Mouse (Mus musculus): ENCODE data around the gene Phb. TPM values are rescaled to one million over a fixed set of nuclear protein-coding genes. Genes with fewer than 3 reads are reported as not detected.
A peak's percentile ranks its signal among the peaks of the same experiment; 100 is the strongest.

Phb gene
- polyA plus RNA-seq, 1 experiment, result 241 TPM

- 5% methylated on average over 4 of the region's 4 CpGs for WGBS
- Histone ChIP-seq H3K27ac (ENCODE audit: insufficient read depth, low read length) (no peak overlapping the region), H3K27me3 (ENCODE audit: control insufficient read depth, insufficient read depth, low read length) (no peaks in the 10 kb centered on the region), H3K4me1 (ENCODE audit: control insufficient read depth, insufficient read depth, low read length) (no peaks in the 10 kb centered on the region), H3K4me3 (replicated peaks; ENCODE audit: insufficient read depth, low read depth, low read length) (no peak overlapping the region)
- TF ChIP-seq POLR2A (IDR thresholded peaks at IDR 0.05; ENCODE audit: borderline replicate concordance, insufficient read depth, low read length) (no peak), CTCF (IDR thresholded peaks at IDR 0.05; ENCODE audit: borderline replicate concordance, insufficient read depth, low read depth, low read length) (peak; percentile 94)
- peak; percentile 69 to 80 for DNase-seq
Observed at GRCm38 (mm10) chr11:95686031-95686430, 19.3 kb downstream of the Phb start.

- TF ChIP-seq CTCF (IDR thresholded peaks at IDR 0.05; ENCODE audit: borderline replicate concordance, insufficient read depth, low read depth, low read length), result no peak
- no peak for TF ChIP-seq POLR2A (IDR thresholded peaks at IDR 0.05; ENCODE audit: borderline replicate concordance, insufficient read depth, low read length)
- no peak for DNase-seq
- 48% methylated on average over 11 of the region's 11 CpGs for WGBS
Observed at GRCm38 (mm10) chr11:95687084-95687656, 20.4 kb downstream of the Phb start.

GRCm38 (mm10) chr11:95688515-95688914 lies 21.8 kb downstream of the Phb start:
- TF ChIP-seq CTCF (IDR thresholded peaks at IDR 0.05; ENCODE audit: borderline replicate concordance, insufficient read depth, low read depth, low read length), result no peak
- no peak for TF ChIP-seq POLR2A (IDR thresholded peaks at IDR 0.05; ENCODE audit: borderline replicate concordance, insufficient read depth, low read length)
- Histone ChIP-seq H3K4me3 (replicated peaks; ENCODE audit: insufficient read depth, low read depth, low read length) (no peak overlapping the region), H3K27me3 (ENCODE audit: control insufficient read depth, insufficient read depth, low read length) (no peaks in the 10 kb centered on the region), H3K27ac (ENCODE audit: insufficient read depth, low read length) (no peak overlapping the region), H3K4me1 (ENCODE audit: control insufficient read depth, insufficient read depth, low read length) (no peaks in the 10 kb centered on the region)
- no peak for DNase-seq
- 80% methylated on average over 6 of the region's 6 CpGs for WGBS

More at GRCm38 (mm10) chr11:95687084-95687656, 20.4 kb downstream of the Phb start:
- Histone ChIP-seq H3K4me1 (ENCODE audit: control insufficient read depth, insufficient read depth, low read length) (no peaks in the 10 kb centered on the region), H3K27me3 (ENCODE audit: control insufficient read depth, insufficient read depth, low read length) (no peaks in the 10 kb centered on the region), H3K4me3 (replicated peaks; ENCODE audit: insufficient read depth, low read depth, low read length) (no peak overlapping the region), H3K27ac (ENCODE audit: insufficient read depth, low read length) (no peak overlapping the region)

GRCm38 (mm10) chr11:95688981-95689380 lies 22.2 kb downstream of the Phb start:
- Histone ChIP-seq H3K27ac (ENCODE audit: insufficient read depth, low read length) (no peak overlapping the region), H3K4me3 (replicated peaks; ENCODE audit: insufficient read depth, low read depth, low read length) (no peak overlapping the region), H3K27me3 (ENCODE audit: control insufficient read depth, insufficient read depth, low read length) (no peaks in the 10 kb centered on the region), H3K4me1 (ENCODE audit: control insufficient read depth, insufficient read depth, low read length) (no peaks in the 10 kb centered on the region)
- TF ChIP-seq POLR2A (IDR thresholded peaks at IDR 0.05; ENCODE audit: borderline replicate concordance, insufficient read depth, low read length) (no peak), CTCF (IDR thresholded peaks at IDR 0.05; ENCODE audit: borderline replicate concordance, insufficient read depth, low read depth, low read length) (no peak)
- no peak for DNase-seq
- WGBS, result 59% methylated on average over 7 of the region's 7 CpGs

- no peaks in the 10 kb centered on the region for H3K27me3 ChIP-seq (ENCODE audit: control insufficient read depth, insufficient read depth, low read length)
- TF ChIP-seq CTCF (IDR thresholded peaks at IDR 0.05; ENCODE audit: borderline replicate concordance, insufficient read depth, low read depth, low read length) (no peak), POLR2A (IDR thresholded peaks at IDR 0.05; ENCODE audit: borderline replicate concordance, insufficient read depth, low read length) (no peak)
- H3K27ac ChIP-seq (ENCODE audit: insufficient read depth, low read length), result no peak overlapping the region
- no peaks in the 10 kb centered on the region for H3K4me1 ChIP-seq (ENCODE audit: control insufficient read depth, insufficient read depth, low read length)
- H3K4me3 ChIP-seq (replicated peaks; ENCODE audit: insufficient read depth, low read depth, low read length), result no peak overlapping the region
- 85% methylated on average over 3 of the region's 3 CpGs for WGBS
- DNase-seq, result no peak
Observed at GRCm38 (mm10) chr11:95689544-95689943, 22.8 kb downstream of the Phb start.

GRCm38 (mm10) chr11:95698541-95698940 lies 31.8 kb downstream of the Phb start:
- H3K27me3 ChIP-seq (ENCODE audit: control insufficient read depth, insufficient read depth, low read length), result no peaks in the 10 kb centered on the region
- WGBS, result 40% methylated on average over 5 of the region's 5 CpGs
- H3K27ac ChIP-seq (ENCODE audit: insufficient read depth, low read length), result no peak overlapping the region
- H3K4me3 ChIP-seq (replicated peaks; ENCODE audit: insufficient read depth, low read depth, low read length), result no peak overlapping the region
- H3K4me1 ChIP-seq (ENCODE audit: control insufficient read depth, insufficient read depth, low read length), result no peaks in the 10 kb centered on the region
- DNase-seq, result no peak
- TF ChIP-seq CTCF (IDR thresholded peaks at IDR 0.05; ENCODE audit: borderline replicate concordance, insufficient read depth, low read depth, low read length) (no peak), POLR2A (IDR thresholded peaks at IDR 0.05; ENCODE audit: borderline replicate concordance, insufficient read depth, low read length) (no peak)

GRCm38 (mm10) chr11:95700778-95701739 lies 34.3 kb downstream of the Phb start:
- 92% methylated on average over 13 of the region's 13 CpGs for WGBS
- DNase-seq, result no peak
- no peaks in the 10 kb centered on the region for H3K27me3 ChIP-seq (ENCODE audit: control insufficient read depth, insufficient read depth, low read length)
- H3K4me3 ChIP-seq (replicated peaks; ENCODE audit: insufficient read depth, low read depth, low read length), result no peak overlapping the region
- no peaks in the 10 kb centered on the region for H3K4me1 ChIP-seq (ENCODE audit: control insufficient read depth, insufficient read depth, low read length)
- no peak overlapping the region for H3K27ac ChIP-seq (ENCODE audit: insufficient read depth, low read length)
- TF ChIP-seq POLR2A (IDR thresholded peaks at IDR 0.05; ENCODE audit: borderline replicate concordance, insufficient read depth, low read length), result no peak
- TF ChIP-seq CTCF (IDR thresholded peaks at IDR 0.05; ENCODE audit: borderline replicate concordance, insufficient read depth, low read depth, low read length), result no peak
